Mouse (Mus musculus): ENCODE results near the gene Trpm3. TPM values are rescaled to one million over a fixed set of nuclear protein-coding genes. Genes with fewer than 3 reads are reported as not detected.
A peak's percentile ranks its signal among the peaks of the same experiment; 100 is the strongest.

The Trpm3 gene
- polyA plus RNA-seq, 1 experiment from 2014 or later, result 3.2 TPM

GRCm38 (mm10) chr19:22700871-22701651 is 562.2 kb downstream of the Trpm3 start:
- H3K4me1 ChIP-seq (ENCODE audit: insufficient read depth, low read length), result peaks cover 7% of the 10 kb centered on the region; the same call in 1 of the 2 replicates
- peak overlapping the region; percentile 52; the same call in 1 of the 2 replicates for H3K27ac ChIP-seq (ENCODE audit: low read length)
- no peak overlapping the region for H3K4me2 ChIP-seq (replicated peaks; ENCODE audit: low read depth, low read length)
- H3K9me3 ChIP-seq (ENCODE audit: low read length), result no peaks in the 10 kb centered on the region
- H3K27me3 ChIP-seq (ENCODE audit: insufficient read depth, low read length), result no peaks in the 10 kb centered on the region
- WGBS, result 39% methylated on average over 5 of the region's 5 CpGs
- ATAC-seq (ENCODE audit: low FRiP score, low TSS enrichment), result peak; percentile 89
- no peak overlapping the region for H3K4me3 ChIP-seq (ENCODE audit: low read length)
- H3K9ac ChIP-seq (replicated peaks; ENCODE audit: low read length), result no peak overlapping the region
- H3K36me3 ChIP-seq (ENCODE audit: insufficient read depth, low read length), result no peaks in the 10 kb centered on the region

DNA sequence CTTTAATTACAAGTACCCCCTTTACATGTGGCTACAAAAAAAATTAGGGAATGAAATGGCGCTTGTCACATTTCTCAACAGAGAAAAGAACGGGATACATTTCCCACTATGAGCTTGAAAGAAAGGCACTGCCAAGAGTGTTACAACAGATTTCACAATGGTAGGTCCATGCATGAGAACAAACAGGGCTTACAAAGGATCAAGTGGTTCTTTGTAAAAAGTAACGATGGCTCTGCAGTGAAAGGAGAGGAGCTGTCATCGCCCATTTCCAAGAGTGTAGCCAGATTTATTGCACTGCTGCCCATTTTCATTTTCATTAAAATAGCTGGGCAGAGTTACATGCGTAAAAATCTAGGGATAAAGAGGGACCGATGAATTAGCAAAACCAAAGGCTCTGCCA is 565.0 kb downstream of the Trpm3 start:
- H3K36me3 ChIP-seq (ENCODE audit: insufficient read depth, low read length), result no peaks in the 10 kb centered on the region
- no peak overlapping the region for H3K4me3 ChIP-seq (ENCODE audit: low read length)
- no peak overlapping the region for H3K27ac ChIP-seq (ENCODE audit: low read length)
- H3K9me3 ChIP-seq (ENCODE audit: low read length), result no peaks in the 10 kb centered on the region
- no peak for ATAC-seq (ENCODE audit: low FRiP score, low TSS enrichment)
- H3K9ac ChIP-seq (replicated peaks; ENCODE audit: low read length), result no peak overlapping the region
- peaks cover 7% of the 10 kb centered on the region; the same call in 1 of the 2 replicates for H3K4me1 ChIP-seq (ENCODE audit: insufficient read depth, low read length)
- no peak overlapping the region for H3K4me2 ChIP-seq (replicated peaks; ENCODE audit: low read depth, low read length)
- no peaks in the 10 kb centered on the region for H3K27me3 ChIP-seq (ENCODE audit: insufficient read depth, low read length)
- 81% methylated on average over 6 of the region's 6 CpGs for WGBS

DNA sequence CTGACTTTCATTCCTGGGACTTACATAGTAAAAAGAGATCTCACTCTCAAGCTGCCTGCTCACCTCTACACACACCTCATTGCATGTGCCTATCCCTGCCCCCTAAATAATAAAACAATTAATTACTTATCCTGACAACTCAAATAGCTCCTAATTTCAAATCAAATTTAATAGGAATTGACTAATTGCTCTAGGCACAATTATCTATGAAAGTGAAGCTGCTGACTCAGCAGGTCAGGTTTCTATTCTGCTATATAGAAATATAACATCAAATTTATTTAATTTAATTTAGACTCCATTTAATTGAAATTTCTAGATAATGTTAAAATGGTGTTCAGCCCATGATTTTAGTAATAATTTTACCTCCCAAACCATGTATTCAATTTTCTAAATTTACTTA is 566.6 kb downstream of the Trpm3 start:
- Histone ChIP-seq H3K4me3 (ENCODE audit: low read length) (no peak overlapping the region), H3K9ac (replicated peaks; ENCODE audit: low read length) (no peak overlapping the region), H3K36me3 (ENCODE audit: insufficient read depth, low read length) (no peaks in the 10 kb centered on the region), H3K4me1 (ENCODE audit: insufficient read depth, low read length) (peaks cover 6% of the 10 kb centered on the region; the same call in 1 of the 2 replicates), H3K27me3 (ENCODE audit: insufficient read depth, low read length) (no peaks in the 10 kb centered on the region), H3K9me3 (ENCODE audit: low read length) (no peaks in the 10 kb centered on the region), H3K27ac (ENCODE audit: low read length) (no peak overlapping the region), H3K4me2 (replicated peaks; ENCODE audit: low read depth, low read length) (no peak overlapping the region)
- no peak for ATAC-seq (ENCODE audit: low FRiP score, low TSS enrichment)

DNA sequence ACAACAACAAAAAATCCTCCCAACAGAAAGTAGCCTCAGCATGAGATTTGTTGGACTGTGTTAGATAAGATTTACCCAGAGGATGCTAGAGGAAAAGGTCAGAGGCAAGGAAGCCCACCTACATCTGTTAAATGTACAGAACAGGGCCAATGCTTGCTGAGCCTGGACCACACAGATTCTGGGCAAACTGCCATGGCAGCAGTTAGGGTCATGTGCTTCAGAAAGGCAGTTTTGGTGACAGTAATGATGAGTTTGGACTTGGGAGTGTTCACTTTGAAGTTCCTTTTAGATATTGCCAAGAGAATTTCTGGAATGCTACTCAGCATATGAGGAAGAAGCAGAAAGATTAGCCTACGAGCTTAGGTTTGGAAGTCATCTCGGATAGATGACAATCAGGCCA is 580.2 kb downstream of the Trpm3 start:
- Histone ChIP-seq H3K9me3 (ENCODE audit: low read length) (no peaks in the 10 kb centered on the region), H3K36me3 (ENCODE audit: insufficient read depth, low read length) (no peaks in the 10 kb centered on the region), H3K27me3 (ENCODE audit: insufficient read depth, low read length) (no peaks in the 10 kb centered on the region), H3K4me3 (ENCODE audit: low read length) (no peak overlapping the region), H3K4me1 (ENCODE audit: insufficient read depth, low read length) (no peaks in the 10 kb centered on the region), H3K9ac (replicated peaks; ENCODE audit: low read length) (no peak overlapping the region), H3K4me2 (replicated peaks; ENCODE audit: low read depth, low read length) (no peak overlapping the region), H3K27ac (ENCODE audit: low read length) (no peak overlapping the region)
- no peak for ATAC-seq (ENCODE audit: low FRiP score, low TSS enrichment)
- 62% methylated on average over 2 of the region's 2 CpGs for WGBS

DNA sequence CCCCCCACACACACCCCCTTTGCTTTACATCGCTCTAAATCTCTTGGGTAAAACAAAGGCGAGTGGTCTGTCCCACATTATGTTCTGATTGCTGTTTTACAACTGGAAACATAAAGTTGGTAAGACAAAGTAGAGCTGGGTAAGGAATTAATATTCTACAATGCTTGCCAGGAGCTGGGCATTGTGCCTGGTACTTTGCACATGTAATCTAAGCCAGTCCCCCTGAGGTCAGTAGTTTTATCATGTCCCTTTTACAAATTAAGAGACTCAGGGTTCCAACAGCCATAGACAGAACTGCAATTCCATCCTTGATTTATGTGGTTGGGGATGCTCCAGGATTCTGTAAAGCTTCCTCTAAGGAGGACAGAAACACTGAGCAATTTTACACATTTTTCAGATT is 591.0 kb downstream of the Trpm3 start:
- no peak overlapping the region for H3K4me2 ChIP-seq (replicated peaks; ENCODE audit: low read depth, low read length)
- peaks cover 12% of the 10 kb centered on the region; the same call in 1 of the 2 replicates for H3K4me1 ChIP-seq (ENCODE audit: insufficient read depth, low read length)
- no peaks in the 10 kb centered on the region for H3K9me3 ChIP-seq (ENCODE audit: low read length)
- no peak overlapping the region for H3K27ac ChIP-seq (ENCODE audit: low read length)
- no peak overlapping the region for H3K9ac ChIP-seq (replicated peaks; ENCODE audit: low read length)
- WGBS, result 59% methylated on average over 2 of the region's 2 CpGs
- no peaks in the 10 kb centered on the region for H3K36me3 ChIP-seq (ENCODE audit: insufficient read depth, low read length)
- no peak for ATAC-seq (ENCODE audit: low FRiP score, low TSS enrichment)
- H3K4me3 ChIP-seq (ENCODE audit: low read length), result no peak overlapping the region
- H3K27me3 ChIP-seq (ENCODE audit: insufficient read depth, low read length), result no peaks in the 10 kb centered on the region

DNA sequence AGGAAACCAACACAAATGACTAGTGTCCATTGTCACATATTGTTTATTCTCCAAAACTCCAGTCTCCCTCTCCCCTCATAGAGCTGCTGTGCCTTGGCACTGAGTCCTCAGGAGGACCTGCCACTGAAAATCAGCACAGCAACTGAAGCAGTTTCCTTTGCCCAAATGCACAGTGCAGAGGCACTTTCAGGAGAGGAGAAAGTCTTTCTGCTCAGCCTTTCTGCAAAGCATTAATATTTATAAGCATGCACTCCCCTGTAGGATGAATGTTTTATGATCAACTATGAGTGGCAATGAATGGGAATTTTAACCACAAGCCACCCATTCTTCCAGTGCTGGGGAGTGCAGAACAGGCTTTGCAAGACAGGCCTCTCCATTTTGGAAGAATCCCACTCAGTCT is 592.1 kb downstream of the Trpm3 start:
- no peak overlapping the region for H3K4me3 ChIP-seq (ENCODE audit: low read length)
- no peak for ATAC-seq (ENCODE audit: low FRiP score, low TSS enrichment)
- H3K27me3 ChIP-seq (ENCODE audit: insufficient read depth, low read length), result no peaks in the 10 kb centered on the region
- no peaks in the 10 kb centered on the region for H3K9me3 ChIP-seq (ENCODE audit: low read length)
- H3K36me3 ChIP-seq (ENCODE audit: insufficient read depth, low read length), result no peaks in the 10 kb centered on the region
- no peak overlapping the region for H3K9ac ChIP-seq (replicated peaks; ENCODE audit: low read length)
- H3K27ac ChIP-seq (ENCODE audit: low read length), result no peak overlapping the region
- peaks cover 12% of the 10 kb centered on the region; the same call in 1 of the 2 replicates for H3K4me1 ChIP-seq (ENCODE audit: insufficient read depth, low read length)
- H3K4me2 ChIP-seq (replicated peaks; ENCODE audit: low read depth, low read length), result no peak overlapping the region

GRCm38 (mm10) chr19:22736870-22737269 is 598.0 kb downstream of the Trpm3 start:
- Histone ChIP-seq H3K9me3 (ENCODE audit: low read length) (no peaks in the 10 kb centered on the region), H3K27me3 (ENCODE audit: insufficient read depth, low read length) (no peaks in the 10 kb centered on the region), H3K4me3 (ENCODE audit: low read length) (no peak overlapping the region), H3K36me3 (ENCODE audit: insufficient read depth, low read length) (no peaks in the 10 kb centered on the region), H3K27ac (ENCODE audit: low read length) (no peak overlapping the region), H3K4me2 (replicated peaks; ENCODE audit: low read depth, low read length) (no peak overlapping the region), H3K9ac (replicated peaks; ENCODE audit: low read length) (no peak overlapping the region), H3K4me1 (ENCODE audit: insufficient read depth, low read length) (no peaks in the 10 kb centered on the region)
- 43% methylated on average over 2 of the region's 2 CpGs for WGBS
- no peak for ATAC-seq (ENCODE audit: low FRiP score, low TSS enrichment)

GRCm38 (mm10) chr19:22739240-22739639 is 600.4 kb downstream of the Trpm3 start:
- H3K27ac ChIP-seq (ENCODE audit: low read length), result no peak overlapping the region

GRCm38 (mm10) chr19:22753311-22753809 is 614.5 kb downstream of the Trpm3 start:
- no peak overlapping the region for H3K4me2 ChIP-seq (replicated peaks; ENCODE audit: low read depth, low read length)
- peak; percentile 46; the same call in 1 of the 2 replicates for ATAC-seq (ENCODE audit: low FRiP score, low TSS enrichment)
- 38% methylated on average over 13 of the region's 13 CpGs for WGBS

More at GRCm38 (mm10) chr19:22739240-22739639, 600.4 kb downstream of the Trpm3 start:
- H3K9ac ChIP-seq (replicated peaks; ENCODE audit: low read length), result no peak overlapping the region
- no peak overlapping the region for H3K4me2 ChIP-seq (replicated peaks; ENCODE audit: low read depth, low read length)
- H3K4me1 ChIP-seq (ENCODE audit: insufficient read depth, low read length), result no peaks in the 10 kb centered on the region
- H3K36me3 ChIP-seq (ENCODE audit: insufficient read depth, low read length), result no peaks in the 10 kb centered on the region
- H3K27me3 ChIP-seq (ENCODE audit: insufficient read depth, low read length), result no peaks in the 10 kb centered on the region
- WGBS, result 78% methylated on average over 3 of the region's 3 CpGs
- no peak for ATAC-seq (ENCODE audit: low FRiP score, low TSS enrichment)
- H3K9me3 ChIP-seq (ENCODE audit: low read length), result no peaks in the 10 kb centered on the region
- H3K4me3 ChIP-seq (ENCODE audit: low read length), result no peak overlapping the region

DNA sequence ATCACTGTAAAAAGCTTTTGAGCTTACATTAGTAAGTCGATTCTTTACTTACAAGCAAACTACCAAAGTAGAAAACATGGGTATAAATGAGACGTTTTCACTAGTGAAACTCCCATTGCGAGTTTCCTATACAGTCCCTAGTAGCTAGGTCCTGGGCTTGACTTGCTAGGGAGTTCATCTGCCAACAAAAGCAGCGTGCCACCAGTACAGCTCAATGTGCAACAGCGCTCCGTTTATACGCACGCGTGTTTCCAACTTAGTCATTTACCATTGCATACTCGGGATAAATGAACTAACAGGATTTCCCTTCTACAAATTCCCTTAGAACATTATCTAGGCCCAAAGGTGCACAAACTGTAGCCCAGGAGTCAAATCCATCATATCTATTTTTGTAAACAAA is 615.2 kb downstream of the Trpm3 start:
- Histone ChIP-seq H3K36me3 (ENCODE audit: insufficient read depth, low read length) (no peaks in the 10 kb centered on the region), H3K4me2 (replicated peaks; ENCODE audit: low read depth, low read length) (no peak overlapping the region), H3K4me1 (ENCODE audit: insufficient read depth, low read length) (no peaks in the 10 kb centered on the region), H3K4me3 (ENCODE audit: low read length) (no peak overlapping the region), H3K9me3 (ENCODE audit: low read length) (no peaks in the 10 kb centered on the region), H3K27ac (ENCODE audit: low read length) (no peak overlapping the region), H3K27me3 (ENCODE audit: insufficient read depth, low read length) (no peaks in the 10 kb centered on the region), H3K9ac (replicated peaks; ENCODE audit: low read length) (no peak overlapping the region)
- no peak for ATAC-seq (ENCODE audit: low FRiP score, low TSS enrichment)
- 87% methylated on average over 10 of the region's 10 CpGs for WGBS

More at GRCm38 (mm10) chr19:22753311-22753809, 614.5 kb downstream of the Trpm3 start:
- Histone ChIP-seq H3K4me1 (ENCODE audit: insufficient read depth, low read length) (no peaks in the 10 kb centered on the region), H3K4me3 (ENCODE audit: low read length) (no peak overlapping the region), H3K27me3 (ENCODE audit: insufficient read depth, low read length) (no peaks in the 10 kb centered on the region), H3K9me3 (ENCODE audit: low read length) (no peaks in the 10 kb centered on the region), H3K27ac (ENCODE audit: low read length) (no peak overlapping the region), H3K9ac (replicated peaks; ENCODE audit: low read length) (no peak overlapping the region), H3K36me3 (ENCODE audit: insufficient read depth, low read length) (no peaks in the 10 kb centered on the region)

Data from kidney, embryonic 16.5 days (tissue).